Mouse (Mus musculus) neutrophil, adult 65 days (primary cell): ENCODE data around the gene Phf10. TPM values are rescaled to one million over a fixed set of nuclear protein-coding genes. Genes with fewer than 3 reads are reported as not detected.

ENCODE experiments used
- total RNA-seq: library from RNA; stranded (reverse); gene quantifications from 2 replicates; pipeline ENCODE4 v1.2.4, GENCODE M21; 2023

Phf10 gene
- total RNA-seq: 33.9 and 44.3 TPM in 2 replicates

DNA sequence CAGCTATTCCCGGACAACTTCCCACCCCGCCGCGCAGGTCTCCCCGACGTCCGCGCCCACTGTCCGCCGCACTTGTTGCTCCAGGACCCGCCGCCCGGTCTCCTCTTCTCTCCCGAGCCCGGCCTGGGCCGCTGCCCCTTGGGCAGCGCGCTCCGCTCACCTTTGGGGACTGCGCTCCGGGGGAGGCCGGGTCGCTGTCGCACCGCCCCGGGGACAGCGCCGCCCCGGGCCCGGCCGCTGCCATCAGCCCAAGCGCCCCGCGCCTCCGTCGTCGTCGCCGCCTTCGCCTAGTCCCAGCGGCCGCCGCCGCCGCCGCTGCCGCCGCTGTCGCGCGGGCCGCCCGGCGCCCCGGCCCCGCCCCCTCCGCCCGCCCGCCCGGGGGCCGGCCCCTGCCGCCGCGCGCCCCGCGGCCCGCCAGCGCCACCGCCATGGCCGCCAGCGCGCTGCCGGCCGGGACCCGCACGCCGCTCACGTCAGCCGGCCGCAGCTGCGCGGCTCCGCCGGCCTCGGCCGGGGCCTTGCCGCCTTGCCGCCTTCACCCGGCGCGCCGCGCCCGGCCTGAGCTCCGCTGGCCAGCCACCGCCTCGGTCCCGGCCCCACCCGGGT, at the start of gene Phf10:
Gene Phf10, minus strand, starts transcription at position 323 of the 606 bp plus-strand sequence.

DNA sequence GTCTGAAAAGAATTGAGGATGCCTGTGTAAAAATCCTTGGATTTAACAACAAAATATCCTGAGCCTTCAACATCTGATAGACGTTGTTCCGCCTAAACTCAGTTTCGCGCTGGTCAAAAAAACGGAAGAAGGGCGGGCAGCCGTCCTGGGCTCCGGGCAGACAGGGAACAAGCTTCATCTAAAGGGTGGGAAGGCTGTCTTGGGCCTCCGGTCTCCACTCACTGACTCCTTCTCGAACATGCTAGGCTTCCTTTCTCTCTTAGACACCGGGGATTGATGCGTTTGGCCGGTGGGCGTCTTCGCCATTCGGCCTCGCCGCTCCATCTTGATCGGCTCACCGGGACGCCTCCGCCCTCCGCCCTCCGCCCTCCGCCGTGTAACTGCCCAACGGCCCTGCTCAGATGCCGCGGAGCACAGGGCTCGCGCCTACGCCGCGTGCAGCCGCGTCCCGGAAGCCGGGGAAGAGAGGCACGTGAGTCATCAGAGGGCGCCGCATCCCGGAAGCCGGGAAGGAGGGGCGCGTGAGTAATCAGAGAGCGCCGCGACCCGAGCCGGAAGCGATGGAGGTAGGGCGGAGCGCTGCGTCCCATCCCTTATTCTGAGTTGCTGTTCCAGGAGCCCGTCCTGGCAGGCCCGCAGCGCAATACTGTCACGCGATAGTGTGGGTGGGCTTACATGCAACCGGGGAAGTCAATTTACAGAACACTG, 48.8 kb upstream of the Phf10 start, which contains the start of gene Gm3435:
Gene Gm3435, plus strand, starts transcription at position 471 of the 708 bp plus-strand sequence.

DNA sequence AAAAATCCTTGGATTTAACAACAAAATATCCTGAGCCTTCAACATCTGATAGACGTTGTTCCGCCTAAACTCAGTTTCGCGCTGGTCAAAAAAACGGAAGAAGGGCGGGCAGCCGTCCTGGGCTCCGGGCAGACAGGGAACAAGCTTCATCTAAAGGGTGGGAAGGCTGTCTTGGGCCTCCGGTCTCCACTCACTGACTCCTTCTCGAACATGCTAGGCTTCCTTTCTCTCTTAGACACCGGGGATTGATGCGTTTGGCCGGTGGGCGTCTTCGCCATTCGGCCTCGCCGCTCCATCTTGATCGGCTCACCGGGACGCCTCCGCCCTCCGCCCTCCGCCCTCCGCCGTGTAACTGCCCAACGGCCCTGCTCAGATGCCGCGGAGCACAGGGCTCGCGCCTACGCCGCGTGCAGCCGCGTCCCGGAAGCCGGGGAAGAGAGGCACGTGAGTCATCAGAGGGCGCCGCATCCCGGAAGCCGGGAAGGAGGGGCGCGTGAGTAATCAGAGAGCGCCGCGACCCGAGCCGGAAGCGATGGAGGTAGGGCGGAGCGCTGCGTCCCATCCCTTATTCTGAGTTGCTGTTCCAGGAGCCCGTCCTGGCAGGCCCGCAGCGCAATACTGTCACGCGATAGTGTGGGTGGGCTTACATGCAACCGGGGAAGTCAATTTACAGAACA, 17.4 kb upstream of the Phf10 start, which contains the start of the genes 9030025P20Rik and Gm3417:
Gene 9030025P20Rik, plus strand, starts transcription at position 107 of the 677 bp plus-strand sequence.
Gene Gm3417, minus strand, starts transcription at position 429 of the 677 bp plus-strand sequence.

DNA sequence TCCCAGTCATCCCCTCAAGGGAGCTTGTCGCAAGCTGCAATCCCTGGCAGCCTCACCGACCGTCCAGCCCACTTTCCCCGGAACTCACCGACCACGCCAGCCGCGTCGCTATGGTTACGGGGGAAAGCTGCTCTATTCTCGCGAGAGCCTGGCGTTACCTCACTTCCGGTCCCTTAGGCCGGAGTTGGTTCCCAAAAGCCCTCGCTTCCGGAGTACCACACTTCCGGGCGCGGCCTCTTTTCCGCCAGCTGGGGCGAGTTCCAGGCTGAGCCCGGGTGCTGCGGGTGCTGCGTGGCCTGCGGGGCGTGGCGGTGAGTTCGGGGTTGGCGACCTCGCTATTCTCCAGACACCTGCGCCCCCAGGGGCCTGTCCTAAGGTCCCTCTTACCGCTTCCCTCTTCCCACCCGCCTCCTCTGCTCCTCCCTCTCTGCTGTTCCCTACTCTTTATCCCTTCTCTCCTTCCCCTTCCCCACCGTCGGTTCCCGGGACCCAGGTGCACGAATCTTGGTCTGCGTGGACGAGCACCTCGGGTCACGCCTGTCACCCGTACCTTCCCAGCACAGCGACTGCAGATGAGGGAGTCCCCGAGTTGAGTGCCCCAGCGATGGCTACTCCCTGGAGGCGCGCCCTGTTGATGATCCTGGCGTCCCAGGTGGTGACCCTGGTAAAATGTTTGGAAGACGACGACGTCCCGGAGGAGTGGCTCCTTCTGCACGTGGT, 17.9 kb downstream of the Phf10 start, which contains the start of the genes Wdr27 and 1600012H06Rik:
Gene Wdr27, minus strand, starts transcription at position 150 of the 720 bp plus-strand sequence.
Gene 1600012H06Rik, plus strand, starts transcription at position 176 of the 720 bp plus-strand sequence.

Other genes with a start within 250 kb of the Phf10 start
- gene Wdr27, start 18.1 kb downstream of the Phf10 start, total RNA-seq: not detected in 2 replicates
- 20.8 and 23.1 TPM in 2 replicates for gene 1600012H06Rik, start 18.1 kb downstream of the Phf10 start, total RNA-seq
- 15.9 and 19.9 TPM in 2 replicates for gene 9030025P20Rik, start 17.2 kb upstream of the Phf10 start, total RNA-seq
- not detected in 2 replicates for gene Gm3417, start 17.5 kb upstream of the Phf10 start, total RNA-seq
- 3.9 and 7.4 TPM in 2 replicates for gene Gm3435, start 48.9 kb upstream of the Phf10 start, total RNA-seq
- 74.1 and 127 TPM in 2 replicates for gene Ermard, start 79.9 kb upstream of the Phf10 start, total RNA-seq
- 1.5 TPM in 1 of 2 replicates, not detected in the other for gene Tcte3, start 80.2 kb upstream of the Phf10 start, total RNA-seq
- gene Gm3448, start 80.3 kb upstream of the Phf10 start, total RNA-seq: 3.4 and 4.5 TPM in 2 replicates